Mouse (Mus musculus): ENCODE results near the gene 3110082I17Rik.
"Not testable (repeated sequence)": the region's sequence is repeated elsewhere in the genome, so short reads cannot be mapped to it uniquely, and the experiment has no call there.

Gene 3110082I17Rik

DNA sequence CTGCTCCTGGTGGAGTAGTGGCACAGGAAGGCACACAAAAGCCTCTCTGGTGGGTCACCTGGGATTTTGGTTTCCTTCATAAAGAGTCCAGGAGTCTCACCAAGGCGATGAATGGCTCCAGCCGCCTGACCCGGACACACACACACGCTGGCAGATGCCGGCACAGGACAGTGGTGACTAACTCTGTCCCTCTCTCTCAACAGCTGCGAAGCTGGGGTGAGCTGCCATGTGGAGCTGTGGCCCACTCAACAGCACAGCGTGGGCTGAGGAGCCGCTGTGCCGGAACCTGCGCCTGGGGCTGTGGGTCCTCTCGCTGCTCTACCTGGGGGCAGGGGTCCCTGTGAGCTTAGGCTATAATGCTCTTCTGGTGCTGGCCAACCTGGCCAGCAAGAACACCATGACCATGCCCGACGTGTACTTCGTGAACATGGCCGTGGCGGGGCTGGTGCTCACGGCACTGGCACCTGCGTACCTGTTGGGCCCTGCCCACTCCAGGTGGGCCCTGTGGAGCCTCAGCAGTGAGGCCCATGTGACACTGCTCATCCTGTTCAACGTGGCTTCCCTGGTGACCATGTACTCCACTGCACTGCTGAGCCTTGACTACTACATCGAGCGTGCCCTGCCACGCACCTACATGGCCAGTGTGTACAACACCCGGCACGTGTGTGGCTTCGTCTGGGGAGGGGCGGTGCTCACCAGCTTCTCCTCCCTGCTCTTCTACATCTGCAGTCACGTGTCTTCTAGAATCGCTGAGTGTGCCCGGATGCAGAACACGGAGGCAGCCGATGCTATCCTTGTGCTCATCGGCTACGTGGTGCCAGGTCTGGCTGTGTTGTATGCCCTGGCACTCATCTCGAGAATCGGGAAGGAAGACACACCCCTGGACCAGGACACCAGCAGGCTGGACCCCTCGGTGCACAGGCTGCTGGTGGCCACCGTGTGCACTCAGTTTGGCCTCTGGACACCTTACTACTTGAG lies 67.8 kb downstream of the 3110082I17Rik start:
- no peak for DNase-seq

DNA sequence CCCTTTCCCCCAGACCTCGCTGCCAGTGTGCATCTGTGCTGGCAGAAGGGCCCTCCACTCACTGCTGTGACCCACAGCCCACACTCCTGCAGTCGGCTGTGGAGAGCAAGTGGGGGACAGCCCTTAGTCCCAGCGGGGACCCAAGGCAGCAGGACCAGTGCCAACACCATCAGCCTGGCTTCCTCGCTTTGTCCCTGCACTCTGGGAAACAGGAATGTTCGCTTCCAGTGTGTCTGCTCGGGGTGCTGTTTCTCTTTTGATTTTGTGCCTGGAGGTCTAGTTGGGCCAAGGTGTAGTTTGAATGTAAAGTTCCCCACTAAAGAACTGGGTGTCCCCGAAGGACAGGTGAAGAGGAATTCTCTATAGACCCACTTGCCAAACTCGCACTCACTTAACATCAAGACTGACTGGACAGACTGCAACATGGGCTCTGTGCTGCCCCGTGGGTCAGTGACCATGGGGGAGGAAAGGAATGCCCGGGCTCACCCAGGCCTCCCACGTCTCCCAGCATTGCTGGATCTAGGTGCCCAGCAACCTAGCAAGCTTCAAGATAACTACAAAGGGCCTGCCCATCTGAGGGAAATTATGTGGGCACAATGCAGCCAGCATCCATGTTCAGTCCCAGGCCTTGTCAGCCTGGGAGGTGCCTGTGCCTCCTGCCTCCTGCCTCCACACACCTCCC lies 68.9 kb downstream of the 3110082I17Rik start:
- DNase-seq: no peak

DNA sequence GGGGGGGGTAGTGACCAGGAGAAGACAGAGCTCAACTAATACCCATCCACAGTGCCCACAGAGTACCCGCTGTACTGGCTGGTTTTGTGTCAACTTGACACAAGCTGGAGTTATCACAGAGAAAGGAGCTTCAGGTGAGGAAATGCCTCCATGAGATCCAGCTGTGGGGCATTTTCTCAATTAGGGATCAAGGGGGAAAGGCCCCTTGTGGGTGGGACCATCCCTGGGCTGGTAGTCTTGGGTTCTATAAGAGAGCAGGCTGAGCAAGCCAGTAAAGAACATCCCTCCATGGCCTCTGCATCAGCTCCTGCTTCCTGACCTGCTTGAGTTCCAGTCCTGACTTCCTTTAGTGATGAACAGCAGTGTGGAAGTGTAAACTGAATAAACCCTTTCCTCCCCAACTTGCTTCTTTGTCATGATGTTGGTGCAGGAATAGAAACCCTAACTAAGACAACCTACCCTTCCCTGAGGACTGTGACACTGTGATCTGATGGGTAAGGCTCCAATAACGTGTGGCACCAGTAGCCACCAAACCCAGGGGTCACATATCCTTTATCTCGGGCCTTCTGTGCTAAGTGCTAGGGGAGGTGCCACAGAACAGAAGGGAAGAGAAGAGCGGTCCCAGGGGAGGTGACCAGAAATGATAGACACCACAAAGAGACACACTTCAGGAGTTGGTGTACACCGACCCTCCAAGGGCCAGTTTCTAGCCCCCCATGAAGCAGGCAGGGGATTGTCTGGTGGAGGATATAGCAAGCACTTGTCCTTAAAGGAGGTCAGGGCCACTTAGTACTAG lies 69.8 kb downstream of the 3110082I17Rik start:
- DNase-seq: not testable (repeated sequence)

DNA sequence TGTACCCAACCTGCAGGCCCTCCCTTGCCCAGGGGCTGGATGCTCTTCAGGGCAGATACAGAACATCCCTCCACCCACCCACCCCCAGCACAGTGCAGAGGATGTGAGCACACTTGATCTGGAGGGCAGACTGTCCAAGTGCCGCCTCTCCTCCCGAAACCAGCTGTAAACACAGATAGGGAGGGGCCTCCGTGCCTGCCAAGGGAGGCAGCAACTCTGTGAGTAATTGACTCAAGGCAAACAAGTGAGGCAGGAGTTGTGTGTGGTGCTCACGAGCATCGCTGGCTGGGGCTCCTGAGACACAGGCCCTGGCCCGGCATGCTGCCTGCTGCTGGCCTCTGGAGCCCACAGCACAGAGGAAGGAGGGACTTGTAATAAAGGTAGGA lies 70.7 kb downstream of the 3110082I17Rik start:
- DNase-seq: peak in 1 of 2 experiments; percentile 39

DNA sequence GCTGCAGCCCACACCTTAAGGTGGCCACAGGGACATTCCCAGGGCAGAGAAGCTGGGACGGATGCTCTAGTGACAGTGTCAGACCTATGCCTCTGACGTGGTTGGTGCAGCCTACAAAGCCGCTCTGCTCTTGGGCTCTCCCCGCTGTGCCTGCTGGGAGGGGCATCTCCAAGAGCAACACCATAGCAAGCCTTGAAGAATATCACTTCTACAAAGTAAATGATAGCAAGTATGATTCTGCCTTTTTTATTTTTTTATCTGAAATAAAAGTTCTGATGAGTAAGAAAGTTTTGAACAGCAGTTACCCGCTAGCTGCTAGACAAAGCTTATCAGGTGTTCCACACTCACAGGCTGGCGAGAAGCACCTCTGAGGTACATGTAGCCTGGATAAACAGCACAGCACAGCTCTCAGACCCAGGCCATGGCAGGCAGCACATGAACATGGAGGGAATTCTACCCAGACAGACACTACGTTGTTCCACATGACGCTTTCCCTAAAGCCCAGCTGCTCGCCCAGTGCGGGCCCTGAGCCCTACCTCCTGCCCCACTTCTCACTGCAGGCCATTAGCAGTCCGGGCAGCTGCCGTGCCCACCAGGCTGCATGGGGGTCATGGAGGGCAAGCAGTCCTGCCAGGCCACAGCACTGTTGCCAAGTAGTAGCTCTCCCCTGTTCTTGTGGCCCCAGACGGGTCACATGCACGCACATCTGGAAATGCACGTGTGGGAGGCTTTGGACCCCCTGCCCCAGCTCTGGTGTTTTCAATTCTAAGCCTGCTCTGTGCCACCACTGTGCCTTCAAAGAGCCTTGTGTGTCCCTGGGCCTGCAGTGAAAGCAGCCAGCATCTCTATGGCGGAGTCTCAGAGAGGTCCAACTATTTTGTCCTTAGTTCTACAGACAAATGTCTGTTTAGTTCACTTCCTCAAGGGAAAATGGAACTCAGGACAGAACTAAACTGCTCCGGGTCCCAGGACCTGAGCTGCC lies 71.3 kb downstream of the 3110082I17Rik start:
- no peak for DNase-seq

DNA sequence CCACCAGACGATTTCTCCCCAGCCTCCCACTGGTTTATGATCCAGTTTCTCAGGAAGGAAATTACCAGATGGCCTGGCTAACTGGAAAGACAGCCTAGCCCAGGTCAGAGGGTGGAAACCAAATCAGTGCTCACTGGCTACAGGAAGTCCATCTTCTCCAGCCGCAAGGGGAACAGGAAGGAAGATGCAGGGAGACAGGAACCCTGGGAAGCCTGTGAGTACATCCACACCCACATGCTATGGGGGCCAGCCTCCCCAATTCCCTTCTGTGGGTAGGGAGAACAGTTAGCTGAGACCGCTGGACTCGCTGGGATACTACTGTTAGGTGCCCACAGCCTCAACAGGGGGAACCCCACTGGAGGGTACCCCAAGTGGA lies 72.1 kb downstream of the 3110082I17Rik start:
- peak in 1 of 2 experiments; percentile 37 for DNase-seq

DNA sequence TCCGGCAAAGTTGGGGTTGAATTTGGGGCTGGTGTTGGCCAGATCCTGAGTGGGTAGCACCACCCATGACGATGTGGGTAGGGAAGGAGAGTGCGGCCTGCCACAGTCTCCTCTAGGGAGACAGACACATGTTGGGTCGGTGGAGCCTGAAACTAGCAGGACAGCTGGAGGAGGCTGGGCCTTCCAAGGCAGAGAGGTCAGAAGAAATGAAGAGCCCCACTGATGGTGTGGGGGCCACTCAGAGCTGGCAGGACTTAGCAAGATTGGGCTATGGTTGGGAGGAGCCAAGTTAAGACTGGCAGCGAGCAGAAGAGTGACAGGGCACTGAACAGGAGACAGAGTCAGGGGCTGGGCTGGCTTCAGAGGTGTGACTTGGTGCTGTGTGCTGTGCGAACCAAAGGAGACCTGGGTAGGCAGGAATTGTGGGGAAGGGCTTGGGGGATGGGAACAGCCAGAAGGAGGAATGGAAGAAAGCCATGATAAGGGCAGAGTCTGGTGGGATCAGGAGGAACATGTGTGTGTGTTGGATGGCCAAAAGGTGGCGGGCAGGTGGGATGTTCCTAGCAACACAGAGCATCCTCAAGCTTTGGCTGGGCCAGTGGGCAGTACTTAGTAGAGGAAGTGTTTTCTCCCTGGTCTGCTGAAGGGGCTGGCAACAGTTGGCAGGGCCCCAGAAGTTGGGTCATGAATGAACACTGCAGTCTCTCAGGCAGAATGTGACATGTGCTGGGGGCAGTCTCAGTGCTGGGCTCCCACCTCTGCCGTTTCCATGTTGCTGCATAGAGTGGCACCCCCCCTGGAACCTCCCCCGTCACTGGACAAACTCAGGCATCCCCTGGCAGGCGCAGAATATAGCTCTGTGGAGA lies 72.8 kb downstream of the 3110082I17Rik start:
- no peak for DNase-seq

DNA sequence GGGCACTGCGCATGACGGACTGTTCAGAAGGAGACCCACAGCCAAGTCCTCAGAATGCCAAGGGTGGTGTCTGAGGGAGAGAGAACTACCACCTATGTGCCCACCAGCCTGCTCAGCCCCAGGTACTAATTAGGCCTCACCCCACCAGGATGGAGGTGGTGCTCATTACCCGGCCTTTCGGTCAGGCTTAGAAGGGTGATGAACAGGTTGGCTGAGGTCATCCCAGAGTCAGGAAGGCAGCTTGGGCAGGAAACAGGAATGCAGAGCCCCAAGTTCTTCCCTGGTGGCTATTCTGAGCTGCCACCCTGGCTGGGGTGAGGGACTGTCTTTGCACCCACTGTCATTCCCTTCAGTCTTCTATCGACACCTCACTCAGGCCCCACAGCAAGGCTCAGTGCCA lies 74.3 kb downstream of the 3110082I17Rik start:
- DNase-seq: no peak

DNA sequence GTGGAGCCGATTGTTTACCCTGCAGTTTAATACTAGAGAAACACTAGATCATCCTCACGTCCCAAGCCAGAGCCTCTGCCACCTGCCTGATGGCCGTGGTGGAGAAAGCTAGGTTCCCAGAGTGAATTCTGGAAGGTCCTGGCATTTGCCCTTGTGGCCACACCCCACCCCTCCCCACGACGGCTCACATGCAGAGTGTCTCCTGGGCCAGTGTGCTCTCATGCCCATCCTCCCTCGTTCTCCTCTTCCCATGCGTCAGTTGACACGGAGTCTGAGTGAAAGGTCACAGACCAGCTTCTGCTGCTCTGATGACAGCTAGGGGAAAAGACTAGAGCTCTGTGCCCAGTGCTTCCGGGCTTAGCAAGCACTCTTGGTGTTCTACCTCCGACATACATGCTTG lies 75.8 kb downstream of the 3110082I17Rik start:
- DNase-seq: peak in 1 of 2 experiments; percentile 69

DNA sequence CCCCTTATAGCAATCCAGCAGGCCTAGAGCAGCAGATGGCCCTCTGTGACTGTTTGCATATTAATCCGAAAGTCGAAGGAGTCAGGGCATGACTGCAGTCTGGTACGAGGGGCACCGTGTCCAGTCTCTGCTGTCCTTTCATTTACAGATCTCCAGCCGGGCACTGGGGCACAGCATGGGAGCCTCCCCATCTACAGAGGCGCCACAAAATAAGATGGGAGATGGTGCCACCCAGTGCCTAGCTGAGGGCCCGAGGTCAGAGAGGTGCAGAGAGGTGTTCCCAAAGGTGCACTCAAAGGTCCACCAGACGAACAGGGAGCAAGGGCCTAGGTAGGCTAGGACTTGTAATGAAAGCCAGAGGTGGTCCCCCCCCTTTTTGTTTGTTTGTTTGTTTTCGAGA lies 77.1 kb downstream of the 3110082I17Rik start:
- no peak for DNase-seq

DNA sequence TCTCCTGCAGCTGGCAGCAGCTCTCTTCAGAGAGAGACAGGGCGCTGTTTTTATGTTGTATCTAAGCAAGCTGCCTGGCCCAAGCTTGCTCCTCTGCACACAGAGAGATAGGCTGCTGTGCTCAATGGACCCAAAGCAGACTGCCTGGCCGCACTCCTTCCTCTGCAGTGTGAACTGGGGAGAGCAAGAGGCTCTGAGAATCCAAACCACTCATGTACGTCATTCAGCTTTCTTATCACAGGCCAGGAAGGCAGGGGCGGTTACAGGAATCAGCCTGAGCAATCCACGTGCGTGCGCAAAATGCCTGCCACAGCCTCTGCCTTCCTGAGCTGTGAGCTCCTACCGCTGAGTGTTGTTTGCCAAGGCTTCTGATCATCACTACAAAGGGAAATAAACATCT lies 77.6 kb downstream of the 3110082I17Rik start:
- DNase-seq: peak in 1 of 2 experiments; percentile 68

DNA sequence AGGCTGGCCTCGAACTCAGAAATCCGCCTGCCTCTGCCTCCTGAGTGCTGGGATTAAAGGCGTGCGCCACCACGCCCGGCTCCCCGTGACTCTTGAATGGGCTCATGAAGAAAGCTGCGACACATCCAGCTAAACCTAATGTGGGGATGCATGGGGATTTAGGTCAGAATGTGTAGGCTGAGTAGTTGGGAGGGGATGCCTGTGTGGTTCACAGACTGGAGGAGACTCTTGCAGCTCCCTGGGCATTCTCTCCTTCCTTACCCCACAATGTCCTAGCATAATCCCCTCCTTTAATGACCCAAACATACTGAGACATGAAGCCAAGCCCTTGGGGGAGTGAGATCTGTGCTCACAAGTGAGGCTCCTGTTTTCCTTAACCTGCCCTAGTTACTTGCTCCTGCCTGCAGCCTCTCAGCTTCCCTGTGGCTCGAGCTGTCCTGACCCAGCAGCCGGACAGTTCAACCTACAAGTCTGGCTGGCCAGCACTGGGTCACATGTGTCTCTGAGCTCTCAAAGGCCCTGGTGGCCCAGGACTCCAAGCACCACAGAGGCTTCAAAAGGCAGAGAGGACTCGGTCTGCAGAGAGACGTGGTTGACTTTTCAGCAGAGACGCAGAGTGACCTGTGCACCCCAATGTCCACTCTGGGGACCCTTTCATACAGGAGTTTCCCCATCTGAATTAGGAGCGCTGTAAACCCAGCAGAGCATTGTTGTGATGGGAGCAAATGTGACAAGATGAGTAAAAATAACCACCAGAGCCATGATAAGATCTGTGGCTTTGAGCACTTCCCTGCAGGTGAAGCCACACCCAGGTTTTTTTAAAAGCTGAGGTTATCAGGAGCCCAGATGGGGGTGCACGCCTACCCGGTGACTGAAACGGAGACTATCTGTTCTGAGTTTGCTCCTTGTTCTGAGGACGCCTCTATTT lies 78.5 kb downstream of the 3110082I17Rik start:
- peak in 1 of 2 experiments; percentile 43 for DNase-seq

DNA sequence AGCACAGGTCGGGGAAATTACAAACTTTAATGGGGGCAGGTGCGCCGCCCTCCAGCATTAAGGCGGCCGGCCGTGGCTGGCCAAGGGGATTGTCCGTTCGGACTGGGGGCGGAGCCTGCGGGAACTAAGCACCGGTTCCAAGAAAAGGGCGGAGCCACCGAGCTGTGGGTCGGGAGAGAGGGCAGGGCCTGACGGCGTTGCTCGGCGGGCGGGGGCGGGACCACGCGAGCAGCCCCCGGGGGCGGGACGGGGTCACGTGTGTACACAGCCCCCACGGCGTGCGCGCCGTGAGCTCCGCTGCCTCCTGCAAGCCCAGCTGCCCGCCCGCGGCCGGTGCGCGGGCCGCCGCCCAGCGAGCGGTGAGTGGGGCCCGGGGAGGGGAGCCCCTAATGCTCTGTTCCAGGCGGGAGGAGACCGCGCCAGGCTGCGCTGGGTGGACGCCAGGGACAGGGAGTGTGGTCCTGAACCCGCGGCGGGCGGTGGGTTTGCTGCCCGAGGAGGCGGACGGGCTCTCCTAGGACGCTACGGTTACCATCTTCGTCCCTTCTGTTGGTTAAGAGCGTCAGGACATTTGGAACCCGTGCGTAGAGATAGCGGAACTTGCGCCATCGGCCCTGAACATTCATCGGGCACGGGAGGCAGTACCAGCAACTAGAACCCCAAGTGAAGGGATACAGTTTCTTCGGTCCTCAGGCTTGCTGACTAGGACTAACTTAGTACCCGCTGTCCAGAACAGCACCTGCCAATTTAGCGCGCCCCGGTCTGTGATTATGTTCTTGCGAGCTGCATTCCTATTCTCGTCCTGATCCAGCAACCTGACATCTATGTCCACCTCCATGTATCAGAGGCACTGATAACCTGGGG lies 79.7 kb downstream of the 3110082I17Rik start:
- DNase-seq: peak; percentile 98

DNA sequence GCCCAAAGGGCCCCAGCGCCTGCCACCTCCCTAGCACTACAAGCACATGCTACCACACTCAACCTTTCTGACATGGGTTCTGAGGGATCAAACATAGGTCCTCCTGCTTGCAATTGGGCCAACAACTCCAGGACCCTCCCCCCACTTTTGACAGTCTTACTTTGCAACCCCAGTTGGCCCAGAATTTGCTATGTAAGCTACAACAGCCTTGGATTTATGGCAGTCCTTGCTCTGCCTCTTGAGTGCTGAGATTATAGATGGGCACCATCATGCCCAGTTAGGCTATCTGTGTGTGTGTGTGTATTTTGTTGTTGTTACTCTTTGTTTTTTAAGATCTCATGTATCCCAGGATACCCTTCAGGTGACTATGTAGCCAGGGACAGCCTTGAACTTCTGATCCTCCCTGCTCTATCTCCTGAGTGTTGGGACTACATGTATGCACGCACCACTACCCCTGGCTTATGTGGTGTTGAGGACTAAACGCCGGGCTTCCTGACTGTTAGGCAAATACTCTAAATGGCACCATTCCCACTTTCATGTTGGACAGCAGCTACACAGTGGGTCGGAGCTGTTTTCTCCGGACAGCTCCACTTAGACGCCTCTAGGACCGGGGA lies 80.4 kb downstream of the 3110082I17Rik start:
- DNase-seq: peak in 1 of 2 experiments; percentile 17

DNA sequence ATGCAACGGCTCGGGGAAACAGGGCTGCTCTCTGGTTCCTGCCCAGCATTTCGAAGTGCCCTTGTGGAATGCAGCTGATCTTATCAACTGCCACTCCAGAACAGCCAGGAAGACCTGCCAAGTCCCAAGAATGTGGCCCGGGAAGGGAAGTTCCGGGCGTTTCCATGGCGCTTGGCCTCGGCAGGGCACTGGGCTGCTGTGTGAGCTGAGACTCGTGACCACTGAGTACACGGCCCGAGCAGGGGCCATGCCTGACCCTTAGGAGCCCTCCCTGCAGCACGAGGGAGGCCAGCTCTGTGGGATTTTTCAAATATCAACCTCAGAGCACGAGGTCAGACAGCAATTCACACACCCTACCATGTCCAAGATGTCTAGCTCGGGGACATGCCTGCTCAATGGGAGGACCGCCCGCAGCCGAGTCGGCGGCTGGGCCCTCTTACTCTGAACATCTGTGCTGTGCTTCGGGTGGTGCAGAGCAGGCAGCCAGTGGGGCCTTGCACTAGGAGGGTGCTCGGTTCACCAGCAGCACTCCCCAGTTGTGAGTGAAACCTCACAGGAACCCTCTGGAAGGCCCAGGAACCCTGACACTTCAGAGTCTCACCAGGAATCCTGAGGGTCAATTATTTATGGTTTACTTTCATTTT lies 81.2 kb downstream of the 3110082I17Rik start:
- peak; percentile 94 to 96 for DNase-seq

DNA sequence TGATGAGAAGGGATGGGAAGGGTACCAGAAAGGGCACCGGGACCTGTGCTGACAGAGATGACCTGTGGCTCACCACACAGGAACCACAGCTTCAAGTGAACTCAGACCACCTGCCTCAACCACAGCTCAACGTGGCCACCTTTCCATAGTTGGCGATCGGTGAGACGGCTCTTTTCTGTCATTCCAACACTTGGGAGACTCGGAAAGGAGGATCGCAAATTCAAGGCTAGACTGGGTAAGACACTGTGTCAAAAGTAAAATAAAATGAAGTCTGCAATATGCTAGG lies 82.1 kb downstream of the 3110082I17Rik start:
- DNase-seq: peak in 1 of 2 experiments; percentile 10

DNA sequence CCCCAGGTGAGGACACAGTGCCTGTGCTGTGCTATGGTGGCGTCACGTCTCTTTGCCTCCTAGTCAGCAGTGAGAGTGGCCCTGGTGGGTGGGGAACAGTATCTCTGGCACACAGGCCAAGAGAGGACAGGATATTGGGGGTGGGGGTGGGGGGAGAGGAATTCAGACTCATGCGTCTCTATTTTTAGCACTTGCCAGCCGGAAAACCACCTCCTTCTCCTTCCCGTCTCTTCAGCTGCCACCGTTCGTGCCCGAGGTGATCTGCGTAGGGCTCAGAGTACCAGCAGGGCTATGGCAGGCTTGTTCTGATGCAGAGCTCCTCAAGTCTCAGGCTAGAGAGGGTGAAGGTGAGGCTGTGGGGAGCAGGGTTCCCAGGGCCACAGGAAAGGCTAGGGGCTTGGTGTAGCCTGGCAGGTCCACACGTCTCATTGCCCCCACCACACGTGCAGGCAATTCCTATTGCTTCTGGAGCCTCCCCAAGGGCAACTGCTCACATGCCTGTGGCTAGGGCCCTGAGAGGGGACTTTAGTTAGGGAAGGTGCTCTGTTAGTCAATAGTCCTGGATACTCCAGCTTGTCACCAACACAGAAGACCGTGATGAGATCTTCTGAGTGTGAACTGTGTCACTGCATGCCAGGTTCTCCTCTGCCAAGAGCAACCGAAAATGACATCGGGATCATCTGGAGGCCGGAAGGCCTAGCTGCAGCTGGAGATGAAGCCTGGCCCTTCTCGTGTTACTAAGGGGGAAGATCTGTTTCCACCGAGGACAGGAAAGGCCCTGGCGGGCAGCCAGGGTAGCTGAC lies 82.7 kb downstream of the 3110082I17Rik start, which contains the start of gene Gpr146:
Gpr146 (plus strand) TSS at position 230 of the 803 bp plus-strand sequence.
- DNase-seq: peak; percentile 79 to 83
